Mouse (Mus musculus): ENCODE data around the gene Sgms1.

The Sgms1 gene

GRCm38 (mm10) chr19:32211293-32211585, 178.3 kb downstream of the Sgms1 start:
- no peak for DNase-seq (ENCODE audit: low spot score in 2 of 2)

GRCm38 (mm10) chr19:32210450-32211292, 178.8 kb downstream of the Sgms1 start:
- peak; percentile 26 to 45 for DNase-seq (ENCODE audit: low spot score in 2 of 2)

- no peak for DNase-seq (ENCODE audit: low spot score in 2 of 2)
Observed at GRCm38 (mm10) chr19:32210099-32210449, 179.4 kb downstream of the Sgms1 start.

- no peak for DNase-seq (ENCODE audit: low spot score in 2 of 2)
Observed at GRCm38 (mm10) chr19:32202131-32203114, 187.1 kb downstream of the Sgms1 start.

- DNase-seq (ENCODE audit: low spot score in 2 of 2) = no peak
Observed at GRCm38 (mm10) chr19:32199861-32200574, 189.5 kb downstream of the Sgms1 start.

GRCm38 (mm10) chr19:32199133-32199532, 190.4 kb downstream of the Sgms1 start:
- no peak for DNase-seq (ENCODE audit: low spot score in 2 of 2)

GRCm38 (mm10) chr19:32198494-32199106, 190.9 kb downstream of the Sgms1 start:
- no peak for DNase-seq (ENCODE audit: low spot score in 2 of 2)

- no peak for DNase-seq (ENCODE audit: low spot score in 2 of 2)
Observed at GRCm38 (mm10) chr19:32196976-32197819, 192.3 kb downstream of the Sgms1 start.

GRCm38 (mm10) chr19:32196222-32196621, 193.3 kb downstream of the Sgms1 start:
- no peak for DNase-seq (ENCODE audit: low spot score in 2 of 2)

- DNase-seq (ENCODE audit: low spot score in 2 of 2) = no peak
Observed at GRCm38 (mm10) chr19:32194863-32195262, 194.7 kb downstream of the Sgms1 start.

GRCm38 (mm10) chr19:32194074-32194473, 195.4 kb downstream of the Sgms1 start:
- DNase-seq (ENCODE audit: low spot score in 2 of 2) = no peak

GRCm38 (mm10) chr19:32191596-32191995, 197.9 kb downstream of the Sgms1 start:
- no peak for DNase-seq (ENCODE audit: low spot score in 2 of 2)

GRCm38 (mm10) chr19:32189961-32190360, 199.6 kb downstream of the Sgms1 start:
- DNase-seq (ENCODE audit: low spot score in 2 of 2) = no peak

- DNase-seq (ENCODE audit: low spot score in 2 of 2) = no peak
Observed at GRCm38 (mm10) chr19:32189036-32189436, 200.5 kb downstream of the Sgms1 start.

GRCm38 (mm10) chr19:32186594-32187092, 202.9 kb downstream of the Sgms1 start:
- no peak for DNase-seq (ENCODE audit: low spot score in 2 of 2)

GRCm38 (mm10) chr19:32183005-32183404, 206.5 kb downstream of the Sgms1 start:
- DNase-seq (ENCODE audit: low spot score in 2 of 2) = no peak

GRCm38 (mm10) chr19:32182471-32182870, 207.0 kb downstream of the Sgms1 start:
- DNase-seq (ENCODE audit: low spot score in 2 of 2) = no peak

GRCm38 (mm10) chr19:32181721-32182394, 207.7 kb downstream of the Sgms1 start:
- DNase-seq (ENCODE audit: low spot score in 2 of 2) = no peak

GRCm38 (mm10) chr19:32180756-32181674, 208.5 kb downstream of the Sgms1 start:
- DNase-seq (ENCODE audit: low spot score in 2 of 2) = no peak

Measured in frontal cortex, postnatal 25 days (tissue).